Mouse (Mus musculus) hindbrain, embryonic 15.5 days (tissue): ENCODE measurements at regions not wholly inside any gene's neighbourhood (a gene's known extent, or its start where the extent isn't known, plus 50 kb on each side); places are given as distances from the start of the nearest gene placed in this dataset.

ENCODE experiments used
- ATAC-seq: fragments of 200-750 bp; cut with Nextera tagmentation; 2 replicates; pipeline ENCODE4 v1.8.0; 2017; ENCODE audit warnings: low read depth, moderate number of reproducible peaks, moderate TSS enrichment; ENCODE audit not compliant: low FRiP score
- H3K27ac ChIP-seq: fragments of 300-500 bp; sonication (generic); replicated peaks from 2 replicates; pipeline ENCODE4 v1.5.1; 2015; ENCODE audit warnings: mild to moderate bottlenecking, inconsistent platforms
- H3K27me3 ChIP-seq: fragments of 300-500 bp; sonication (generic); 2 replicates; pipeline ENCODE4 v1.6.1; 2015; ENCODE audit warnings: control low read depth, inconsistent platforms
- H3K36me3 ChIP-seq: fragments of 300-500 bp; sonication (generic); 2 replicates; pipeline ENCODE4 v1.6.1; 2015; ENCODE audit warnings: control low read depth, inconsistent platforms
- H3K4me1 ChIP-seq: fragments of 300-500 bp; sonication (generic); replicated peaks from 2 replicates; pipeline ENCODE4 v1.6.1; 2015; ENCODE audit warnings: control low read depth, inconsistent platforms
- H3K4me2 ChIP-seq: fragments of 300-500 bp; sonication (generic); 2 replicates; pipeline ENCODE4 v1.6.1; 2015; ENCODE audit warnings: moderate library complexity, mild to moderate bottlenecking, inconsistent platforms
- H3K4me3 ChIP-seq: fragments of 300-500 bp; sonication (generic); 2 replicates; pipeline ENCODE4 v1.5.1; 2015; ENCODE audit warnings: mild to moderate bottlenecking, inconsistent platforms
- H3K9ac ChIP-seq: fragments of 300-500 bp; sonication (generic); 2 replicates; pipeline ENCODE4 v1.6.1; 2015; ENCODE audit warnings: inconsistent platforms
- H3K9me3 ChIP-seq: fragments of 300-500 bp; sonication (generic); 2 replicates; pipeline ENCODE4 v1.6.1; 2016; ENCODE audit warnings: control low read depth, inconsistent platforms
- WGBS: fragments of 180-500 bp; shearing (Covaris S2); methylation state at CpG from one replicate; pipeline ENCODE4 v1.1.7; 2015; 5-methylcytosine and 5-hydroxymethylcytosine counted together

DNA sequence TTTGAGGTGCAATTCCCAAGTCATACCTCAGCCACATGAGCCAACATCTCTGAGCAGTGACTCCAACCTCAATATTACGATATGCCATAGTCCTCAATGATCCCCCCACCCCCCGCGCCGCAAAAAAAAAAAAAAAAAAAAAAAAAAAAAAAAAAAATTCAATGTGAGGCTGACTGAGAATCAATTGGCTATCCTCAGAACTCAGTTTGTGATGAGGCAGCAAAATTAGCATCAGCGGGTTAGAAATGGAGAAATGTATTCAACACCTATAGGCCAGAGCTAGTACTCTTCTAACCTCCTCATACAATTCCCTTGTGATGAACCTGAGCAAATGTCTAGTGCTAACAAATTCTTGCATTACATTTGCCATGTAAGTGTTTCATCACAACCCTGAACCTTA, 504.5 kb upstream of the C030005K15Rik start:
- H3K4me1 ChIP-seq, result no peaks in the 10 kb centered on the region
- H3K4me3 ChIP-seq, result no peak overlapping the region
- no peak overlapping the region for H3K27ac ChIP-seq
- H3K4me2 ChIP-seq, result no peak overlapping the region
- no peaks in the 10 kb centered on the region for H3K27me3 ChIP-seq
- WGBS, result 96% methylated on average over 5 of the region's 5 CpGs
- H3K36me3 ChIP-seq, result no peaks in the 10 kb centered on the region
- H3K9ac ChIP-seq, result no peak overlapping the region
- no peaks in the 10 kb centered on the region for H3K9me3 ChIP-seq
- ATAC-seq, result no peak

DNA sequence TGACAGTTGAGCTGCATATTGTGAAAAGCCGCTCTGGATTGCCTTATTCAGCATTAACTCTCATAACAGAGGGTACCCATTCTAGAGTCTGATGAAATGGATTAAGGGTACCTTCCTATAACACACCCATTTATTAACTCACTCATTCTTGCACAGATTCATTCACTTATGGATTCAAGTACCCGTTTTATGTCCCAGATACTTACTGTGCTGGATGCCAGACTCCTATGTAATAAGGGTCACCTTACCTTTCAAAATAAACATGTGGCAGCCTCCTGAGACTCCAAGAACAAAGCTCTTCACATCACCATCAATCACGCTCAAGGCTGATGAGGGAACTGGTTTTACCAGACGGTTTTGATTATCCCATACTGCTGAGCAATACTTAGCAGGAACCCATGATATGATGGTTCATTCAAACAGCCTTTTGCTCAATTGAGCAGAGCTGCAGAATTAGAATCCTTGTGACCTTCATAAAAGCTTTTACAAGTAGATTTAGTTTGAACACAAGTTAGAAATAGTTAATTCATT, 505.2 kb upstream of the C030005K15Rik start:
- 77% methylated on average over 4 of the region's 4 CpGs for WGBS
- Histone ChIP-seq H3K27me3 (no peaks in the 10 kb centered on the region), H3K27ac (no peak overlapping the region), H3K4me3 (no peak overlapping the region), H3K4me2 (no peak overlapping the region), H3K9ac (no peak overlapping the region), H3K9me3 (no peaks in the 10 kb centered on the region), H3K4me1 (no peaks in the 10 kb centered on the region), H3K36me3 (no peaks in the 10 kb centered on the region)
- ATAC-seq, result no peak

DNA sequence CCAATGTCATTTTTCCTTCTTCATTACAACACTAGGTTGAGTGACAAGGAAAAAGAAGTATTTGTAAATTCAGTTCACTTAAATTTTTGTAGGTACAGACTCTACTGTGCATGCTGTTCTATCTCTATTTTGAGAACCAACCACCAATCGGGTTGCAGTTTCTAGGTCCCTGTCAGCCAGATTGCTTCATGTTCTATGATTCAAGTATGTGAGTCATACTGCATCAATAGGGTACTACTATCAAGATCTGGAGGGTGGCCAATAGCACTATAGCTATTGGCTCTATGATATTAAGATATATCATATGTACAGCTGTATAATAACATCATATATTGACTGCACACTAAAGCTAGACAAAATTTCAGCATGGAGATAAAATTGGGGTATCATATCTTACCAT, 521.8 kb upstream of the C030005K15Rik start:
- ATAC-seq, result no peak
- Histone ChIP-seq H3K9me3 (no peaks in the 10 kb centered on the region), H3K4me1 (no peaks in the 10 kb centered on the region), H3K9ac (no peak overlapping the region), H3K36me3 (no peaks in the 10 kb centered on the region), H3K27ac (no peak overlapping the region), H3K4me2 (no peak overlapping the region), H3K4me3 (no peak overlapping the region), H3K27me3 (no peaks in the 10 kb centered on the region)
- 97% methylated on average over 1 of the region's 1 CpGs for WGBS

DNA sequence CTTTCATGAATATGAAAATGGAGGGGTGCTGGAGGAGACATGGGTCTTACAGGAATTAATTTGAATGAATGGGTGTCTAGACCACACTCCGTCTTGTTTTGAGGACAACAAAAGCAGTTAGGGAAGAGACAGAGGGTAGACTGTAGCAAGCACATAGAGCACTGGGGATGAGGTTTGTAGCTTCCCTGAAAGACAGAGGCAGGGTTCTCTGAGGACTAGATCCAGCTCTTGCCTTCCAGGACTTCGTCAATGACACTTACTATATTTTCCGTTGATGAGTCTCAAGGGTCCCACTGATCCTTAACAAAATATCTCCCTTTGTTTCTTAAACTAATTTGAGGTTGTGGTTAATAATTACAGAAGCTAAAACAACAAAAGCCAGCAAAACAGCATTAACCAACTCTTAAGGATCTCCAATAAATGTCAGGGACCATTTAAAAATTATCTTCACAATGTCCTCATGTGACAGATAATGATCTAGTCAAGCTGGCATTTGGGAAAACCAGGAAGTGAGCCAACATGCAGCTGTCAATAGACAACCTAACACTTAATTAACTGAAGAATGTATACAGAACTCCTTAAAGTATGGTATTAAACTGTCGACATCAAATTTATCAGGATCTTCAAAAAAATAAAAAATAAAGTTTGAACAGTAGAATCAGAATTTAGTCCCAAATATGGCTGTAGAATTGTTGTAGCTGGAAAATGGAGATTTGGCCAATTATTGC, 531.6 kb upstream of the C030005K15Rik start:
- Histone ChIP-seq H3K4me1 (no peaks in the 10 kb centered on the region), H3K9ac (no peak overlapping the region), H3K4me3 (no peak overlapping the region), H3K27me3 (no peaks in the 10 kb centered on the region), H3K4me2 (no peak overlapping the region), H3K9me3 (no peaks in the 10 kb centered on the region), H3K27ac (no peak overlapping the region), H3K36me3 (no peaks in the 10 kb centered on the region)
- no peak for ATAC-seq
- 69% methylated on average over 4 of the region's 4 CpGs for WGBS

DNA sequence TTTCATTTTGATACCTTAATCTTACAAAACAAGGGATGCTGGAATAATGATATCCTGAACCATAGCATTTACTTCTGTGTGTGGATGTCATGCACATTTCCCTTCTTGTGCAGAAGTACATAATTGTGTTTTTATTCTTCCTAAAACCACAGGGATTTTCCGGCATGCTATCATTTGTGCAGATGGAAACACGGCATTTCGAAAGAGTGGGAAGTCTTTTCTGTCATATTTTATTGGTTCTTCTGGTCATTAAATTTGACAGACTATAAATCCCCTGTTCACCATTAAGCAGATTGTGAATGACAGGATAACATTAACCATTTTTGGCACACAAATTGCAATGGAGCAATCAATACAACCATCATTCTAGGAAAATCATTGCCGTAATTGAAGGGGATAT, 532.7 kb upstream of the C030005K15Rik start:
- Histone ChIP-seq H3K4me1 (no peaks in the 10 kb centered on the region), H3K36me3 (no peaks in the 10 kb centered on the region), H3K9me3 (no peaks in the 10 kb centered on the region), H3K4me3 (no peak overlapping the region), H3K4me2 (no peak overlapping the region), H3K27me3 (no peaks in the 10 kb centered on the region), H3K27ac (no peak overlapping the region), H3K9ac (no peak overlapping the region)
- ATAC-seq, result no peak
- WGBS, result 65% methylated on average over 4 of the region's 4 CpGs

DNA sequence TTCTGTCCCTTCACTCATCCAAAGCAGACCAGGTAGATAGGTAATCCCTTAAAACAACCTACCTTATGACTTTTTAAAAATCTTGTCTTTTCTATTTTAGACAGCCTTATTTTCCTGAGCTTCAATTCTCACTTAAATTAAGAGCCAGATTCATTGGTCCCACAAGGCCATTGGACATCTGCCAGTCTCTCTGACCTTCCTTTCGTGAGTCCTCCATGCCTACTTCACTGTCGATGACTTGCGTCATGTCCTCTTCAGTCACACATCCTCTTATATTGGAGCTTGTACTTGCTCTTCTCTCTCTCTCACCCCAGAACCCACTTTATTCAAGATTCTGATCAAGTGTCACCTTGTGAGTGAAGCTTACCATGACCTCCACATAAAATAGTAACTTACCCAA, 542.0 kb upstream of the C030005K15Rik start:
- no peak for ATAC-seq
- Histone ChIP-seq H3K36me3 (no peaks in the 10 kb centered on the region), H3K27ac (no peak overlapping the region), H3K27me3 (no peaks in the 10 kb centered on the region), H3K4me3 (no peak overlapping the region), H3K9ac (no peak overlapping the region), H3K4me2 (no peak overlapping the region), H3K9me3 (no peaks in the 10 kb centered on the region), H3K4me1 (no peaks in the 10 kb centered on the region)
- WGBS, result 92% methylated on average over 3 of the region's 3 CpGs

DNA sequence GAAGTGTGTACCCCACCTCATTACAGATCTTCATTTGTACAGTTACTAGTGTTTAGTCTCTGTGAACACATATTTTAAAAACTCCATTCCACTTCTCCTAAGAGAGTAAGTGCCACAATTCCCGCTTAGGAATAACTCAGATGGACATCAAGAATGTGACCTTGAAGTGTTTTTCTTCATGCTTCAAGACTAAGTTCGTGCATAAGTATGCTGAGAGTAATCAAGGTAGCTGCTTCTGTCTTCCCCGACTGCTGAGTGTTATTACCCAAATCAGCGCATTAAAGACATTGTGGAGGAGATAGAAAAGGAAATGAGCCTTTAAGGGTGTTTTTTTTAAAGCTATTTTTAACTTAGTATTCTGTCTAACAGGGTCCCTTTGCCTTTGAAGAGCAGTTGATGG, 565.1 kb upstream of the C030005K15Rik start:
- WGBS, result 75% methylated on average over 4 of the region's 4 CpGs
- Histone ChIP-seq H3K4me2 (no peak overlapping the region), H3K4me1 (no peaks in the 10 kb centered on the region), H3K4me3 (no peak overlapping the region), H3K27ac (no peak overlapping the region), H3K9me3 (no peaks in the 10 kb centered on the region), H3K27me3 (no peaks in the 10 kb centered on the region), H3K36me3 (no peaks in the 10 kb centered on the region), H3K9ac (no peak overlapping the region)
- no peak for ATAC-seq

DNA sequence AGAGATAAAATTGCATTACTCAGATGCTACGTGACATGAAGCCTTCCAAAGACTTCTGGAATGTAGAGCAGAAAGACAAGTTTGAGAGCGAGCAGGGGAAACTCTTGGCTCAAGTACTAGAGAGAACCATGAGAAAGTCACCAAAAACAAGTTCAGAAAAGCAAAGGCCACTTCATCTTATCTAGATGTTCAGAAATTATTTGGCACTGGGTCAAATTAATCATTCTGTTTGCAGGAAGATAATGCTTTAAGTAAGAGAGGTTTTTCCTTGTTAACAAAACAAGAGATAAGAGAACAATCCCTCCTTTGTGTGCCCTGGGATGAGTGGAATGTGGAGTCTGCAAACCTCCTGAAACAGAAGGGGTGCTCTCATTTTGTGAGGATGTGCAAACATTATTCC, 565.6 kb upstream of the C030005K15Rik start:
- H3K27me3 ChIP-seq, result no peaks in the 10 kb centered on the region
- 72% methylated on average over 2 of the region's 2 CpGs for WGBS

DNA sequence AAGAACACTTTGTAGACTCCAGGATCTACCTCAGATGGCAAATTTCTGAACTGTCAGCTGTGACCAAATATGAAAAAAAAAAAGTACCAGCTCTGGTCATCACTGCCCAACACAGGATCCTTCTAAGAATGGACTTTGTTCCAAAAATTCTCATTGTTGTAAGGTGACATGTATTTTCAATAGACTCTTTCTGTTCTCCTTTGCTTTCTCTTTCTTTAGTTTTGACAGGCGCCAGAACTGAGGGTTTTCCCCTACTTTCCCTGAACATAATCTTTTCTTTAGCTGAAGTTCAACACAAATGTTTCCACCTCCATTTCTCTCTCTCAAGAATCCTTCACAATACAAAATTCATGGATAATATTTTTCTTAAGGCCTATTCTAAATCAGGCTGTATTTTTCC, 579.1 kb upstream of the C030005K15Rik start:
- 97% methylated on average over 1 of the region's 1 CpGs for WGBS

More for the DNA sequence above, 565.6 kb upstream of the C030005K15Rik start:
- ATAC-seq, result no peak
- H3K4me3 ChIP-seq, result no peak overlapping the region
- H3K9ac ChIP-seq, result no peak overlapping the region
- H3K4me2 ChIP-seq, result no peak overlapping the region
- H3K4me1 ChIP-seq, result no peaks in the 10 kb centered on the region
- H3K27ac ChIP-seq, result no peak overlapping the region
- H3K36me3 ChIP-seq, result no peaks in the 10 kb centered on the region
- no peaks in the 10 kb centered on the region for H3K9me3 ChIP-seq

DNA sequence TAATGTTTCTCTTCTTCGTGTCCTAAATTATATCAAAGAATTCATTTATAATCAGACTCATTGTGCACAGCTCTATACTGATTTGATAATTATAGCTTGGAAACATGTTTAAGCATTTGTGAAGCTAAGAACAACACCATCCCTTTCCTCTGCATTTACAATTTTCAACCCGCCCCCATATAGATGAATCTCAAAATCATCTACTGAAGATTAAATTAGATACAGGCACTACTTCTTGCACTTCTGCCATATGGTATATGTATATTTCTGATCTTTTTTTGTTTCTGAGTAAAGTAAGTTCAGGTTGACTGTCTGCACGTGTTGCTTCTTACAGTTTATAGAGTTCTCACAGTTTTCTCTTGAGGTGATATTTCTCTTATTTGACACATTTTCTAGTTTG, 583.1 kb upstream of the C030005K15Rik start:
- no peak overlapping the region for H3K9ac ChIP-seq
- WGBS, result 92% methylated on average over 3 of the region's 3 CpGs

More for the DNA sequence above, 579.1 kb upstream of the C030005K15Rik start:
- no peaks in the 10 kb centered on the region for H3K4me1 ChIP-seq
- H3K27me3 ChIP-seq, result no peaks in the 10 kb centered on the region
- H3K9me3 ChIP-seq, result no peaks in the 10 kb centered on the region
- ATAC-seq, result no peak
- no peak overlapping the region for H3K27ac ChIP-seq
- H3K9ac ChIP-seq, result no peak overlapping the region
- H3K4me3 ChIP-seq, result no peak overlapping the region
- no peak overlapping the region for H3K4me2 ChIP-seq
- no peaks in the 10 kb centered on the region for H3K36me3 ChIP-seq

DNA sequence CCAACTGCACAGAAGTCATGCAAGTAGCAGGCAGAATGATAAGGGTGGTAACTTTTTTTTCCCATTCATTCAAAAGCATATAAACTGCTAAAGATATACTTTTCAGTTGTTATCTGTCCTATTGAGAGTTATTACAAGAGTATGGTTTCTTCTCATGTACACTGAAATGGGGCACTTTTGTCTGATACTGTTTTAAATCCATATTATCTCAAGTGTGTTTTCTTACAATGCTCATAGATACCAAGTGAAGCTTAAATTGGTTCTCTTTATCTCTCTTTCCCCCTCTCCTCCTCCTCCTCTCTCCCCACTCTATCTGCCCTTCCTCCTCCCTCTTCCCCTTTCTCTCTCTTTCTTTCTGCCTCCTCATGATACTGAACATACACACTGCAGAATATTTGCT, 584.8 kb upstream of the C030005K15Rik start:
- no peaks in the 10 kb centered on the region for H3K9me3 ChIP-seq
- H3K36me3 ChIP-seq, result no peaks in the 10 kb centered on the region
- H3K27me3 ChIP-seq, result no peaks in the 10 kb centered on the region
- no peak overlapping the region for H3K4me3 ChIP-seq
- no peak overlapping the region for H3K4me2 ChIP-seq
- no peak overlapping the region for H3K27ac ChIP-seq
- ATAC-seq, result no peak
- no peak overlapping the region for H3K9ac ChIP-seq
- no peaks in the 10 kb centered on the region for H3K4me1 ChIP-seq

More for the DNA sequence above, 583.1 kb upstream of the C030005K15Rik start:
- Histone ChIP-seq H3K36me3 (no peaks in the 10 kb centered on the region), H3K4me3 (no peak overlapping the region), H3K27me3 (no peaks in the 10 kb centered on the region), H3K4me2 (no peak overlapping the region), H3K27ac (no peak overlapping the region), H3K9me3 (no peaks in the 10 kb centered on the region), H3K4me1 (no peaks in the 10 kb centered on the region)
- ATAC-seq, result no peak

DNA sequence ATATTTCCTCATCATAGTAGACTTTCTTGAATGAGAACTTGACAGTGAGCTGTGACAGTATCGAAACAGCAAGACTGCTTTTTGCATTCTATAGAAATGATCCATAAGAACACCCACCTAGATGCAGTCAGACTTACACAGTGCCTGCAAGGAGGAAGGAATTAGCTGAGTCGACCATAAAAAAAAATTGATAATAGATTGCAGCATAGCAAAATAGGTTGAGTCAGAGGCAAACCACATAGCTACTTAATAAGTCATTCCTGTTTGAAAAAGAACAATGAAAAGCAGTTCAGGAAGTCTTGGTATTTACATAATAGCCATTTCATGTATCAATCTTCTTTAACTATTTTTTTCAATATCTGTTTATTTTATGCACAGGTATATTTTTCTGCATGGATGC, 591.9 kb upstream of the C030005K15Rik start:
- Histone ChIP-seq H3K9me3 (no peaks in the 10 kb centered on the region), H3K27me3 (no peaks in the 10 kb centered on the region), H3K27ac (no peak overlapping the region), H3K4me1 (no peaks in the 10 kb centered on the region), H3K4me3 (no peak overlapping the region), H3K36me3 (no peaks in the 10 kb centered on the region), H3K9ac (no peak overlapping the region), H3K4me2 (no peak overlapping the region)
- WGBS, result 77% methylated on average over 2 of the region's 2 CpGs
- no peak for ATAC-seq

DNA sequence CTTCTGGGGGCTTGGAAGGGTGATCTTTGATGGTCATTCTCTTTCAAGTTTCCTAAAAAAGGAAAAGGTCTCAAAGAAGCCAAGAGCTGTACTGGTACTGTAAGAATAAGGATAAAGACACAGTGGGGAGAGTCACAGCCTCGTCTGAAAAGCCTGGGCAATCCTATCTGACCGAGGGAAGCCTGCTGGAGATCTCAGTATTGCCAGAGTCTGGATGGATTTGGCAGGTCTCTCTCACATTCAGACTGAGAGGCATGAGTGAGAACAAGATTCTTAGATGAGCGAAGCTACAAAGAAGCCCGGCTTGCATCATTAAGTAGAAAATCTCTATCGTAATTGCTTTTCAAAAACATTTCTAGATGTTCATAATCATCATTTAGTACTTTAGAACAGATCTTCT, 590.4 kb upstream of the Atp2b1 start:
- Histone ChIP-seq H3K9me3 (no peaks in the 10 kb centered on the region), H3K4me1 (no peaks in the 10 kb centered on the region), H3K27ac (no peak overlapping the region), H3K4me2 (no peak overlapping the region), H3K27me3 (no peaks in the 10 kb centered on the region), H3K36me3 (no peaks in the 10 kb centered on the region), H3K9ac (no peak overlapping the region), H3K4me3 (no peak overlapping the region)
- 81% methylated on average over 5 of the region's 5 CpGs for WGBS
- ATAC-seq, result no peak
